Mouse (Mus musculus) CD8-positive naive resting alpha-beta T cell, adult 2 months (primary cell): ENCODE results near the gene Dact2.
A peak's percentile ranks its signal among the peaks of the same experiment; 100 is the strongest.

Experiments used
- DNase-seq, 2 experiments: peaks; one replicate each; pipeline ENCODE4 v3.0.0; 2022; ENCODE audit warnings: low read depth in 2 of 2, low spot score in 2 of 2

The Dact2 gene

GRCm38 (mm10) chr17:14204061-14204460 is at the start of gene Dact2:
Gene Dact2, minus strand, starts transcription at chr17:14204304.
- no peak for DNase-seq

- no peak for DNase-seq
Observed at GRCm38 (mm10) chr17:14252456-14252855, 48.4 kb upstream of the Dact2 start.

GRCm38 (mm10) chr17:14250401-14250800 is 46.3 kb upstream of the Dact2 start:
- DNase-seq, result no peak

- no peak for DNase-seq
Observed at GRCm38 (mm10) chr17:14249595-14249994, 45.5 kb upstream of the Dact2 start.

GRCm38 (mm10) chr17:14247931-14248330 is 43.8 kb upstream of the Dact2 start:
- no peak for DNase-seq

GRCm38 (mm10) chr17:14246266-14246665 is 42.2 kb upstream of the Dact2 start:
- no peak for DNase-seq

GRCm38 (mm10) chr17:14244195-14244965 is 40.3 kb upstream of the Dact2 start:
- no peak for DNase-seq

- no peak for DNase-seq
Observed at GRCm38 (mm10) chr17:14242634-14243033, 38.5 kb upstream of the Dact2 start.

GRCm38 (mm10) chr17:14239960-14240359 is 35.9 kb upstream of the Dact2 start:
- no peak for DNase-seq

- DNase-seq, result no peak
Observed at GRCm38 (mm10) chr17:14237134-14237533, 33.0 kb upstream of the Dact2 start.

- no peak for DNase-seq
Observed at GRCm38 (mm10) chr17:14234774-14235389, 30.8 kb upstream of the Dact2 start.

GRCm38 (mm10) chr17:14233658-14234057 is 29.6 kb upstream of the Dact2 start:
- DNase-seq, result no peak

- DNase-seq, result no peak
Observed at GRCm38 (mm10) chr17:14232629-14233028, 28.5 kb upstream of the Dact2 start.

- no peak for DNase-seq
Observed at GRCm38 (mm10) chr17:14230698-14231430, 26.8 kb upstream of the Dact2 start.

GRCm38 (mm10) chr17:14228381-14228780 is 24.3 kb upstream of the Dact2 start:
- no peak for DNase-seq

- no peak for DNase-seq
Observed at GRCm38 (mm10) chr17:14227601-14228000, 23.5 kb upstream of the Dact2 start.

GRCm38 (mm10) chr17:14226778-14227177 is 22.7 kb upstream of the Dact2 start:
- no peak for DNase-seq

- DNase-seq, result no peak
Observed at GRCm38 (mm10) chr17:14225982-14226652, 22.0 kb upstream of the Dact2 start.

GRCm38 (mm10) chr17:14221893-14222615 is 17.9 kb upstream of the Dact2 start:
- no peak for DNase-seq

- DNase-seq, result peak in 1 of 2 experiments; percentile 26
Observed at GRCm38 (mm10) chr17:14220606-14221202, 16.6 kb upstream of the Dact2 start.
